ENCODE assay signal across 20 mouse cellular contexts in genomic region chr8:111599707-111600444, GRCm38 (mm10). TPM values are rescaled to one million over a fixed set of nuclear protein-coding genes. Genes with fewer than 3 reads are reported as not detected.
DNase-seq lines count a peak whose midpoint lies in the region; ATAC-seq and TF ChIP-seq lines count a peak whose summit lies in the region.
"Had no signal": no experiment of that assay in that cellular context is flagged by ENCODE, and none has a peak within 500 bp of the region (broad histone marks: within the 10 kb centered on the region; RNA-seq: fewer than 3 reads in every experiment).

No protein-coding gene starts in this region.

- no peak for TF ChIP-seq CTCF in heart, adult 2 months (IDR thresholded peaks at IDR 0.05)

- H3K79me2 ChIP-seq in heart, adult 2 months (replicated peaks; ENCODE audit: control insufficient read depth, insufficient read depth, low read length) = peaks cover 2% of the 10 kb centered on the region

- peaks cover 21% of the 10 kb centered on the region for H3K36me3 ChIP-seq in heart, adult 2 months (ENCODE audit: control insufficient read depth, insufficient read depth, low read length)
- H3K36me3 ChIP-seq: heart, embryonic 15.5 days; liver, embryonic 13.5 days; neural tube, embryonic 13.5 days had no signal

- H3K27me3 ChIP-seq in heart, adult 2 months (ENCODE audit: control insufficient read depth, insufficient read depth, low read length) = no peaks in the 10 kb centered on the region
- H3K27me3 ChIP-seq: heart, embryonic 15.5 days; limb, embryonic 13.5 days; liver, embryonic 13.5 days; neural tube, embryonic 13.5 days had no signal

- intact Hi-C loops in heart, adult 2 months (cut with DNase I) = loop anchor here (5.0 kb wide), 1 partner anchor 48 kb away; no protein-coding TSS in a partner anchor
- intact Hi-C loops in heart, postnatal 36 days (cut with DNase I) = no loop called here

- TF ChIP-seq POLR2A in heart, adult 2 months (IDR thresholded peaks at IDR 0.05; ENCODE audit: insufficient read depth, low read depth, low read length) = no peak

- H3K4me3 ChIP-seq in heart, adult 2 months = no peak overlapping the region
- H3K4me3 ChIP-seq: heart, embryonic 15.5 days; limb, embryonic 13.5 days; liver, embryonic 13.5 days; midbrain, embryonic 10.5 days; neural tube, embryonic 13.5 days had no signal

- WGBS in heart, adult 2 months = 50% methylated on average over 9 of the region's 9 CpGs

- peaks cover 27% of the 10 kb centered on the region for H3K4me1 ChIP-seq in heart, adult 2 months (ENCODE audit: control insufficient read depth, insufficient read depth, low read length)

- peak; percentile 53 for DNase-seq in CD4-positive, CD25-positive, alpha-beta regulatory T cell, adult 2 months (ENCODE audit: low read depth, low spot score)
- DNase-seq in heart, adult 2 months = no peak
- DNase-seq in heart, postnatal 36 days = no peak
- peak; percentile 67 for DNase-seq in 416B (ENCODE audit: low read depth)
- peak; percentile 67 for DNase-seq in cerebellum, adult 9-10 months
- DNase-seq in T-cell, adult 2 months (ENCODE audit: low spot score) = no peak
- no peak for DNase-seq in right cerebral cortex, postnatal 14 days
- DNase-seq: adrenal gland, adult 8-10 months; kidney, adult 9 months; liver, embryonic 13.5 days; lung, embryonic 14.5 days; right cerebral cortex, adult 18-20 months; thymus, postnatal 36 days had no signal

- no peak overlapping the region for H3K9ac ChIP-seq in heart, adult 2 months (ENCODE audit: low read depth, low read length)
- H3K9ac ChIP-seq: heart, embryonic 15.5 days; limb, embryonic 13.5 days; liver, embryonic 13.5 days; lung, embryonic 14.5 days; neural tube, embryonic 13.5 days had no signal

- no peak for ATAC-seq in CD4-positive, CD25-positive, alpha-beta regulatory T cell, adult 4 months

- TF ChIP-seq EP300 in heart, adult 2 months (IDR thresholded peaks at IDR 0.05; ENCODE audit: insufficient read depth, low read depth, low read length) = no peak

- H3K27ac ChIP-seq in heart, adult 2 months = peak overlapping the region; percentile 13; the same call in 1 of the 2 replicates
- H3K27ac ChIP-seq: heart, embryonic 15.5 days; limb, embryonic 13.5 days; liver, embryonic 13.5 days; macrophage; midbrain, embryonic 10.5 days; neural tube, embryonic 13.5 days had no signal

RNA-seq across cellular contexts. Expression of gene Ldhd, which starts 30.3 kb away (rescaled TPM):
- polyA plus RNA-seq in CD4-positive, CD25-positive, alpha-beta regulatory T cell, adult 4 months (2017; shearing (Covaris generic)) = 1 to 10 TPM in 1 of 2 experiments, under 1 TPM in 1; 0.98 to 2.0 TPM
- 10 to 100 TPM; 43.4 to 53.4 TPM for total RNA-seq in heart, adult 2 months (2021)
- polyA plus RNA-seq in heart, adult 2 months (2012; rRNA removed) = 52.1 and 56.2 TPM in 2 replicates
- total RNA-seq in heart, postnatal 36 days (2021) = 10 to 100 TPM; 36.7 to 43.6 TPM
- total RNA-seq: monocyte, adult 5-6 weeks had no signal

RNA-seq across cellular contexts. Expression of gene Zfp1, which starts 43.3 kb away (rescaled TPM):
- polyA plus RNA-seq in CD4-positive, CD25-positive, alpha-beta regulatory T cell, adult 4 months (2017; shearing (Covaris generic)) = 10 to 100 TPM; 41.3 to 41.7 TPM
- total RNA-seq in heart, adult 2 months (2021) = 1 to 10 TPM; 6.3 to 7.6 TPM
- 4.3 and 6.4 TPM in 2 replicates for polyA plus RNA-seq in heart, adult 2 months (2012; rRNA removed)
- 1 to 10 TPM; 8.1 to 8.4 TPM for total RNA-seq in heart, postnatal 36 days (2021)

Comparison
In these comparisons a context has a peak if more than half of its experiments do, and no peak if none do; other contexts are left out.
1. DNase-seq: peak in CD4-positive, CD25-positive, alpha-beta regulatory T cell, adult 2 months (single experiment), 416B (single experiment) and cerebellum, adult 9-10 months (single experiment); none in heart, adult 2 months (0 of 2), heart, postnatal 36 days (0 of 2), T-cell, adult 2 months (single experiment) and right cerebral cortex, postnatal 14 days (single experiment).